ENCODE assay signal across 37 mouse cellular contexts in genomic region chr11:50365322-50365721, GRCm38 (mm10). TPM values are rescaled to one million over a fixed set of nuclear protein-coding genes. Genes with fewer than 3 reads are reported as not detected.
"Had no signal": no experiment of that assay in that cellular context is flagged by ENCODE, and none has a peak within 500 bp of the region (broad histone marks: within the 10 kb centered on the region; RNA-seq: fewer than 3 reads in every experiment).

No protein-coding gene starts in this region.

- H3K27me3 ChIP-seq: hindbrain, embryonic 15.5 days; intestine, embryonic 15.5 days; kidney, embryonic 15.5 days had no signal

- DNase-seq: kidney, adult 2 months; kidney, adult 9 months; kidney, postnatal 10 days; kidney, postnatal 14 days; kidney, postnatal 25 days; kidney, postnatal 36 days; layer of hippocampus, adult 9-11 months had no signal

- H3K4me2 ChIP-seq: heart, embryonic 11.5 days; heart, embryonic 12.5 days; heart, embryonic 13.5 days; heart, embryonic 15.5 days; hindbrain, embryonic 12.5 days; hindbrain, embryonic 13.5 days; hindbrain, embryonic 14.5 days; hindbrain, embryonic 15.5 days; intestine, embryonic 15.5 days; kidney, embryonic 15.5 days had no signal

- H3K4me1 ChIP-seq: heart, embryonic 12.5 days; heart, embryonic 13.5 days; hindbrain, embryonic 12.5 days; hindbrain, embryonic 13.5 days; intestine, embryonic 15.5 days had no signal

- H3K36me3 ChIP-seq: heart, embryonic 12.5 days; heart, embryonic 13.5 days; heart, embryonic 15.5 days; hindbrain, embryonic 10.5 days; hindbrain, embryonic 12.5 days; hindbrain, embryonic 13.5 days; hindbrain, embryonic 15.5 days; intestine, embryonic 15.5 days; kidney, embryonic 15.5 days had no signal

- H3K4me3 ChIP-seq: heart, embryonic 12.5 days; heart, embryonic 13.5 days; heart, embryonic 15.5 days; hindbrain, embryonic 10.5 days; hindbrain, embryonic 12.5 days; hindbrain, embryonic 13.5 days; hindbrain, embryonic 15.5 days; intestine, embryonic 15.5 days; kidney, embryonic 15.5 days; layer of hippocampus, adult 2 months; left cerebral cortex, adult 2 months had no signal

- H3K27ac ChIP-seq: heart, embryonic 13.5 days; heart, embryonic 15.5 days; hindbrain, embryonic 10.5 days; hindbrain, embryonic 12.5 days; hindbrain, embryonic 13.5 days; hindbrain, embryonic 14.5 days; hindbrain, embryonic 15.5 days; hindbrain, postnatal 0 days; intestine, embryonic 15.5 days; kidney, embryonic 15.5 days; kidney, postnatal 0 days; layer of hippocampus, adult 2 months; left cerebral cortex, adult 2 months had no signal

- H3K9me3 ChIP-seq: heart, embryonic 12.5 days; heart, embryonic 13.5 days; heart, embryonic 15.5 days; hindbrain, embryonic 10.5 days; hindbrain, embryonic 12.5 days; hindbrain, embryonic 13.5 days; hindbrain, embryonic 15.5 days; intestine, embryonic 15.5 days; kidney, embryonic 15.5 days had no signal

- H3K9ac ChIP-seq: heart, embryonic 12.5 days; heart, embryonic 13.5 days; heart, embryonic 15.5 days; hindbrain, embryonic 12.5 days; hindbrain, embryonic 13.5 days; hindbrain, embryonic 14.5 days; hindbrain, embryonic 15.5 days; intestine, embryonic 15.5 days; kidney, embryonic 15.5 days had no signal

RNA-seq across cellular contexts. Expression of gene Cby3, which starts 11.1 kb away (rescaled TPM):
- total RNA-seq: heart, postnatal 10 days; heart, postnatal 14 days; heart, postnatal 25 days; heart, postnatal 36 days; heart, postnatal 4 days; hematopoietic stem cell, adult 5-6 weeks; layer of hippocampus, adult 18-20 months; layer of hippocampus, postnatal 10 days; layer of hippocampus, postnatal 14 days; layer of hippocampus, postnatal 36 days; left cerebral cortex, adult 2 months; left cerebral cortex, adult 8-10 months had no signal
- polyA plus RNA-seq: heart, embryonic 11.5 days; heart, embryonic 13.5 days; heart, embryonic 14.5 days; heart, embryonic 16.5 days; heart, postnatal 0 days; inflammation-experienced regulatory T-cells, adult 6 months had no signal
